ENCODE assay signal across 8 mouse cellular contexts in the genomic region with DNA sequence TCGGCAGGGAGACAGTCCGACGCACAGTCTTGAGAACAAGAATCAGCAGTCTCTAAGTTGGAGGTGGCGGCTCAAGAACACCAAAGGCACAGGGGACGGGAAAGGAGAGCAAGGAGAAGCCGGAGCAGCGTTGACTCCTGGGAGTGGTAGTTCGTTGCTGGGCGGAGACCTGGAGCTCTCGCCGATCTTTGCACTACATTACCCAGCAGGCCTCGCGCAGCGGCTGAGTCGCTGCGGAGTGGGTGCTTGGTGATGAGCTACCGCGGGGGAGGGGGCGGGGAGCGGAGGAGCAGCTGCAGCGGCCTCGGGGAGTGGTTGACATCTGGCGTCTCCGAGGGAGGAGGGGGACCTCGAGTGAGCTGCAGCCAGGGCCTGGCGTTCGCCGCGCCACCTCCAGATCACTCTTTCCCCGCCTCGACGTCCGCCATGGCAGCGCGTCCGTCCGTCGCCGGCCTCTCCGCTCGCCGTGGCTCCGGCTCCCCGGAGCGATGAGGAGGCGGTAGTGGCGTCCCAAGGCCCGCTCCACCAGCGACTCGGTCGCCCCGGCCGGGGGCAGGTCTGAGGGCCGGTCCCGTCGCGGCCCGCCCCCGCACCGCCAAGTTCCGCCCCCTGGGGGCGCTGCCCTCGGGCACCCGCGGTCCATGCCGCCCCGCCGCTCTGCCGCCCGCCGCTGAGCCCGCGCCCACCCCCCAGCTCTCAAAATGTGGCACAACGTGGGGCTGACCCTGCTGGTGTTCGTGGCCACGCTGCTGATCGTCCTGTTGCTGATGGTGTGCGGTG. TPM values are rescaled to one million over a fixed set of nuclear protein-coding genes. Genes with fewer than 3 reads are reported as not detected.
A peak's percentile ranks its signal among the peaks of the same experiment; 100 is the strongest.
DNase-seq lines count a peak whose midpoint lies in the region; ATAC-seq and TF ChIP-seq lines count a peak whose summit lies in the region.

Gene Smim13 (plus strand): TSS at position 307 of the 780 bp plus-strand sequence.

- peak within 1 kb of the TSS; percentile 97 for H3K27ac ChIP-seq in cortical plate, adult 2 months (ENCODE audit: insufficient read depth, low read length)

- H3K36me3 ChIP-seq in megakaryocyte, embryonic 14.5 days (replicated peaks; ENCODE audit: low read length), result no peaks in the 10 kb centered on the region

- peak; percentile 97 for ATAC-seq in activated CD4-positive, CD25-positive, alpha-beta regulatory T cell, adult 4 months

- peak; percentile 89 to 92 for DNase-seq in gastrocnemius, adult 8-10 months (ENCODE audit: low spot score in 2 of 2)
- peak; percentile 89 for DNase-seq in hindlimb bud, embryonic 11.5 days (ENCODE audit: extremely low spot score, low read depth, low spot score)
- peak; percentile 75 to 96 for DNase-seq in left cerebral cortex, adult 8-10 months (ENCODE audit: low spot score in 2 of 2)
- DNase-seq in right cerebral cortex, postnatal 10 days (ENCODE audit: low spot score in 2 of 2), result peak; percentile 97 to 98
- peak; percentile 75 for DNase-seq in urinary bladder, postnatal 25 days (ENCODE audit: low spot score)

- no peaks in the 10 kb centered on the region for H3K27me3 ChIP-seq in megakaryocyte, embryonic 14.5 days (replicated peaks)

- no peaks in the 10 kb centered on the region for H3K9me3 ChIP-seq in megakaryocyte, embryonic 14.5 days

- TF ChIP-seq CTCF in cortical plate, adult 2 months (IDR thresholded peaks at IDR 0.05; ENCODE audit: extremely low read depth, insufficient read depth, low read length), result no peak

- H3K4me3 ChIP-seq in cortical plate, adult 2 months (ENCODE audit: insufficient read depth, low read length), result peak within 1 kb of the TSS; percentile 97
- peak within 1 kb of the TSS; percentile 100 for H3K4me3 ChIP-seq in megakaryocyte, embryonic 14.5 days (replicated peaks)

- no peaks in the 10 kb centered on the region; the same call in 1 of the 2 replicates for H3K4me1 ChIP-seq in cortical plate, adult 2 months (ENCODE audit: control insufficient read depth, insufficient read depth, low read length)
- peaks cover 29% of the 10 kb centered on the region for H3K4me1 ChIP-seq in megakaryocyte, embryonic 14.5 days

- TF ChIP-seq POLR2A in cortical plate, adult 2 months (IDR thresholded peaks at IDR 0.05; ENCODE audit: extremely low read depth, insufficient read depth, low read length), result peak; percentile 89

RNA-seq across cellular contexts. Expression of gene Smim13, which starts in this region (rescaled TPM):
- 1 to 10 TPM; 3.7 to 3.8 TPM for polyA plus RNA-seq in activated CD4-positive, CD25-positive, alpha-beta regulatory T cell, adult 4 months (2017; shearing (Covaris generic))
- 121 and 125 TPM in 2 replicates for polyA plus RNA-seq in cortical plate, adult 2 months (2012; rRNA removed)
- total RNA-seq in gastrocnemius, adult 8-10 months (2022), result 10 to 100 TPM; 37.3 to 49.1 (median 39.6) TPM
- 100 to 1,000 TPM; 147 to 172 (median 158) TPM for total RNA-seq in left cerebral cortex, adult 8-10 months (2022)
- 0.67 and 4.8 TPM in 2 replicates for polyA plus RNA-seq in megakaryocyte, embryonic 14.5 days (2012; ENCODE audit: insufficient read depth, low replicate concordance)

Comparison
In these comparisons a context has a peak if more than half of its experiments do, and no peak if none do; other contexts are left out.
1. Peak in every context shown above with its lines: DNase-seq, ATAC-seq, H3K4me3 ChIP-seq and H3K27ac ChIP-seq.
2. RNA of gene Smim13 (polyA plus RNA-seq): 121 to 125 TPM in cortical plate, adult 2 months; 3.7 to 3.8 TPM in activated CD4-positive, CD25-positive, alpha-beta regulatory T cell, adult 4 months and 0.67 to 4.8 TPM in megakaryocyte, embryonic 14.5 days; every median in the first group is over 10 times any median in the second.